Mouse (Mus musculus): Measurements from ENCODE around the gene Ints1. TPM values are rescaled to one million over a fixed set of nuclear protein-coding genes. Genes with fewer than 3 reads are reported as not detected.

Ints1 gene
- polyA plus RNA-seq, 1 experiment: 72.1 TPM

DNA sequence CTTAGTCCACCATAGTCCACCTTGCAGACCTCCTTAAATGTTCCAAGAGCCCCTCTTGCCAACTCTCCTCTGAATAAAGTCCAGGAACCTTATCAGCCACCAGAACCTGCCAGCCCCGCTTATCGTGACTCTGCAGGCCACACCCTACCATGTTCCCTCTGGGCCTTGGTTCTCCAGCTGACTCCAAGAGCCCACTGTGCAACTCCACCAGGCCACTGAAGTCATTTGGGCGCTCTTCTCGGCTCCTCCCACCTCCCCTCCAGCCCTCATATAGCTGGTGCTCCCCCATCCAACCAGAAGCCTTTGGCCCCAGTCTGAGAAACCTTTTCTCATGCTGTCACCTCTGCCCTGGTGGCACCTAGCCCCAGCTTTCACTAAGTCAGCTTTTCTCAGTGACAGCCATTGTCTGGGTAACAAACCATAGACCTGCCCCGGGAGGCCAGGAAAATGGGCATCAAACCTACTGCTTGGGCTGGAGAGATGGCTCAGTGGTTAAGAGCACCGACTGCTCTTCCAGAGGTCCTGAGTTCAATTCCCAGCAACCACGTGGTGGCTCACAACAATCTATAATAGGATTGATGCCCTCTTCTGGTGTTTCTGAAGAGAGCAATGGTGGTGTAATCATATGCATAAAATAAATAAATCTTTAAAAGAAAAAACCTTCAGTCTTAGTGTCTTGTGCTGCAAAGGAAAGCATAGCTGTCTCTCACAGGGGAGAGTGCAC, 36.7 kb downstream of the Ints1 start:
- Histone ChIP-seq H3K27me3 (ENCODE audit: control insufficient read depth, insufficient read depth, low read length) (0 out of 2 replicates have a peak, but pooled peaks cover 3% of the 10 kb centered on the region), H3K36me3 (ENCODE audit: control insufficient read depth, insufficient read depth, low read length) (no peaks in the 10 kb centered on the region), H3K27ac (ENCODE audit: insufficient read depth, low read length) (peak overlapping the region; percentile 10; the same call in 1 of the 2 replicates), H3K4me1 (ENCODE audit: control insufficient read depth, insufficient read depth, insufficient read length) (peaks cover 9% of the 10 kb centered on the region; the same call in 1 of the 2 replicates), H3K4me3 (ENCODE audit: extremely low read depth, insufficient read depth, insufficient read length) (no peak overlapping the region)
- TF ChIP-seq CTCF (IDR thresholded peaks at IDR 0.05; ENCODE audit: extremely low read depth, insufficient read depth, insufficient read length, insufficient replicate concordance) (no peak), POLR2A (IDR thresholded peaks at IDR 0.05; ENCODE audit: low read depth, low read length) (no peak)
- DNase-seq (ENCODE audit: low read depth in 1 of 2, low spot score in 2 of 2): no peak
- WGBS: 75% methylated on average over 7 of the region's 7 CpGs

DNA sequence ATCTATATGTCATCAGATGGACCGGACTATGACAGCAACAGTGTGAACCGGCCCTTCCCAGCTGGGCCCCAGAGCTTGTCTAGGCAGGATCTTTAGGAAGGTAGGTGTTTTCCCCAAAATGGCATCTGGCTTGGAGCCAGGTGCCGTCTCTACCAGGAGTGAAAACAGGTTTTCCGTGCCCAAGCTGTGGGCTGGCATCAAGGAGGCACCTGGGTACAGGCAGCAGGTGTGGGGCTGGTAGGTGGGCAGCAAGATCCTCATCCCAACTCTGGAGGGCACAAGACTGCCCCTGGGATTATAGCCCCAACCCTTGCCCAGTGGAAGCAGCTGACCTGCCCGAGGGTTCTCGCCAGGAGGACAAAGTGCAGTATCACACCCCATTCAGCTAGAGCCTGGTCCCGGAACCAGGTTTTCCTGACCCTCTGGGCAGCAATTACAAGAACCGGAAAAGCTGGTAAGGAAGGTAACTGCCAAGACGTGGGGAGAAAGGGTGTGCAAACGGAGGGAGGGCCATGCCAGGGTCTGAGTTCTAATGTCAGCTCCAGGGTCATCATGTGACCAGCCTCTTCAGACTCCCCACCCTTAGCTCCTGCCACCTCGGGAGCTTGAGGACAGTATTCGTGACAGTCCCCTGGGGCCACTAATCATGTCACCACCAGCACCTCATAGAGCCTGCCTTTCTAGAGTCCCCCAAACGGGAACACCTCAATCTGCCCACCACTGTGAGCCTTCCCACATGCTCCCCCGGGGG, 37.5 kb downstream of the Ints1 start:
- Histone ChIP-seq H3K27ac (ENCODE audit: insufficient read depth, low read length) (peak overlapping the region; percentile 10; the same call in 1 of the 2 replicates), H3K4me3 (ENCODE audit: extremely low read depth, insufficient read depth, insufficient read length) (no peak overlapping the region), H3K4me1 (ENCODE audit: control insufficient read depth, insufficient read depth, insufficient read length) (peaks cover 9% of the 10 kb centered on the region; the same call in 1 of the 2 replicates), H3K27me3 (ENCODE audit: control insufficient read depth, insufficient read depth, low read length) (0 out of 2 replicates have a peak, but pooled peaks cover 3% of the 10 kb centered on the region), H3K36me3 (ENCODE audit: control insufficient read depth, insufficient read depth, low read length) (no peaks in the 10 kb centered on the region)
- WGBS: 78% methylated on average over 14 of the region's 14 CpGs
- TF ChIP-seq POLR2A (IDR thresholded peaks at IDR 0.05; ENCODE audit: low read depth, low read length) (no peak), CTCF (IDR thresholded peaks at IDR 0.05; ENCODE audit: extremely low read depth, insufficient read depth, insufficient read length, insufficient replicate concordance) (no peak)
- DNase-seq (ENCODE audit: low read depth in 1 of 2, low spot score in 2 of 2): no peak

DNA sequence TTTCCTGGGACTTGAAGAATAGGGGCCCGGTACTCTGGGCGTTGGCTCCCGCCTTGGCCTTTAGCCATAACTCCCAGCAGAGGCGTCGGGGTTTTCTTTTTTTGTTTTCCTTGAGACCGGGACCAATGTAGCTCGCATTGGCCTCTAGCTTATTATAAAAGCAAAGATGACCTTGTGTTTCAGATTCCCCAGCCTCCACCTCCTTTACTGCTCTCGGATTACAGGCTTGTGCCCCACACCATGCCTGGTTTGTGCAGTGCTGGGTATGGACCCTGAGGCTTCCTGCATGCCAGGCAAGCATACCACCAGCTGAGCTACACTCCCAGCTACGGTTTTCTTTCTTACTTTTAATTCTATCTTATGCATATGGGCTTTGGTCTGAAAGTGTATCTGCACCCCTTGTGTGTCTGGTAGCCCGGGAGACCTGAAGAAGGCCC, 39.0 kb downstream of the Ints1 start:
- H3K27ac ChIP-seq (ENCODE audit: insufficient read depth, low read length): no peak overlapping the region; the same call in 1 of the 2 replicates
- peak overlapping the region; percentile 14; the same call in 1 of the 2 replicates for H3K4me3 ChIP-seq (ENCODE audit: extremely low read depth, insufficient read depth, insufficient read length)
- no peak for DNase-seq (ENCODE audit: low read depth in 1 of 2, low spot score in 2 of 2)
- peaks cover 14% of the 10 kb centered on the region; the same call in 1 of the 2 replicates for H3K4me1 ChIP-seq (ENCODE audit: control insufficient read depth, insufficient read depth, insufficient read length)
- H3K36me3 ChIP-seq (ENCODE audit: control insufficient read depth, insufficient read depth, low read length): no peaks in the 10 kb centered on the region
- H3K27me3 ChIP-seq (ENCODE audit: control insufficient read depth, insufficient read depth, low read length): 0 out of 2 replicates have a peak, but pooled peaks cover 3% of the 10 kb centered on the region
- 18% methylated on average over 10 of the region's 10 CpGs for WGBS
- TF ChIP-seq POLR2A (IDR thresholded peaks at IDR 0.05; ENCODE audit: low read depth, low read length): no peak
- TF ChIP-seq CTCF (IDR thresholded peaks at IDR 0.05; ENCODE audit: extremely low read depth, insufficient read depth, insufficient read length, insufficient replicate concordance): no peak

DNA sequence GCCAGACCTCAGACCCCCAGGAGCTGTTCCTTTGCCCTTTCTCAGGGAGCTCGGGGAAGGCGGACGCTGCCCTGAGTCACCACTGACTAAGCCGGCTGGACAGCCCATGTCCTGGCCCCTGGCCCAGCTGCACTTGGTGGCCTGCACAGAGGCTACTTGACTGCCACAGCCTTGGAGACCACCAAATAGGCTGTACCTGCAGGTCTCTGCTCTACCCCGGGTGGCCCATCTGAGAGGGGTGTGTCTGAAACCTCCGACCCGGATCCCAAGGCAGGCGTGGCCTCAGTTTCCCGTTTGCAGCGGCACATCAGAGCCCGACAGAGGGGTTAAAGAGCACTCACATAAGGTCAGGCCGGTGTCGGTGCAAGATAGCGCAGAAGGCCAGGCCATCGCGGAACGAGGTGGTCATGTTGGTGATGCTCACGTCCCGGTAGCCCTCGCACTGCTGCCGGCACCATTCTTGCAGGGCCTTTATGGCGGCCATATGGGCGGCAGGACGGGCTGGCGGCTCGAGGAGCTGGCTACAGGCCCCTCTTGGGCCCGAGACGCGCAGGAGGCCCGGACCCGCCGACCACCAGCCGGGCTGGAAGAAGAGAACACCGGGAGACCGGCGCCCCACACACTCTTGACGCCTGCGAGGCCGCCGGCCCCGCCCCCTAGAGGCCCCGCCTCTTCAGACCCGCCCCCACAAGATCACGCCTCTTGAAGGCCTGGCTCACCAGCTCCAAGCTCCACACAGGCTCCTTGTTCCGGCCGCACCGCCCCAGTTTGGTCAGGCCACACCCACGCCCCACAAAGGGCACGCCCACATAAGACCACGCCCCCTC, 39.6 kb downstream of the Ints1 start, which contains the start of gene Micall2:
TSS of gene Micall2 (minus strand) at position 660 of the 827 bp plus-strand sequence.
- H3K27ac ChIP-seq (ENCODE audit: insufficient read depth, low read length): peak within 1 kb of the TSS; percentile 39
- H3K36me3 ChIP-seq (ENCODE audit: control insufficient read depth, insufficient read depth, low read length): no peaks in the 10 kb centered on the region
- peak within 1 kb of the TSS; percentile 50 for H3K4me3 ChIP-seq (ENCODE audit: extremely low read depth, insufficient read depth, insufficient read length)
- H3K27me3 ChIP-seq (ENCODE audit: control insufficient read depth, insufficient read depth, low read length): 0 out of 2 replicates have a peak, but pooled peaks cover 3% of the 10 kb centered on the region
- H3K4me1 ChIP-seq (ENCODE audit: control insufficient read depth, insufficient read depth, insufficient read length): peaks cover 14% of the 10 kb centered on the region; the same call in 1 of the 2 replicates
- TF ChIP-seq POLR2A (IDR thresholded peaks at IDR 0.05; ENCODE audit: low read depth, low read length): no peak
- no peak for TF ChIP-seq CTCF (IDR thresholded peaks at IDR 0.05; ENCODE audit: extremely low read depth, insufficient read depth, insufficient read length, insufficient replicate concordance)
- peak; percentile 72 to 80 for DNase-seq (ENCODE audit: low read depth in 1 of 2, low spot score in 2 of 2)
- 3% methylated on average over 49 of the region's 50 CpGs for WGBS

DNA sequence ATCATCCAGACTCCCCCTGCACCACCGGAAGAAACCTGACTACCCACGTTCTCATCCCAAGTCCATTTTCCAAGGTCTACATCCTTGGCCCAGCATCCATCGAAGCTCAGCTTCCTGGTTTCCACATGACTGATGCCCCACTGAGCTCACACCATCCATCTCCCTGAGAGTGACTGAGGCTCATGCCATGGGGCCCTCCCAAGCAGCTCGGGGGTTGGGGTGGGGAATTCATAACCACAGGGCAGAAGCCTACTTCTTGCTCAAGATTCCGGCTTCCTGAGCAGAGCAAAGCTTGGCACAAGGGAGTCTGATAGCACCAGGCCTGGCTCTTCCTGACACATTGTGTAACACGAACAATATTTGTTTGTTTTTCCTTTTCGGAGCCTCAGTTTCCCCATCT, 40.7 kb downstream of the Ints1 start:
- Histone ChIP-seq H3K27me3 (ENCODE audit: control insufficient read depth, insufficient read depth, low read length) (0 out of 2 replicates have a peak, but pooled peaks cover 3% of the 10 kb centered on the region), H3K27ac (ENCODE audit: insufficient read depth, low read length) (peak overlapping the region; percentile 10; the same call in 1 of the 2 replicates), H3K36me3 (ENCODE audit: control insufficient read depth, insufficient read depth, low read length) (no peaks in the 10 kb centered on the region), H3K4me3 (ENCODE audit: extremely low read depth, insufficient read depth, insufficient read length) (peak overlapping the region; percentile 11; the same call in 1 of the 2 replicates), H3K4me1 (ENCODE audit: control insufficient read depth, insufficient read depth, insufficient read length) (peaks cover 14% of the 10 kb centered on the region; the same call in 1 of the 2 replicates)
- no peak for DNase-seq (ENCODE audit: low read depth in 1 of 2, low spot score in 2 of 2)
- TF ChIP-seq CTCF (IDR thresholded peaks at IDR 0.05; ENCODE audit: extremely low read depth, insufficient read depth, insufficient read length, insufficient replicate concordance): no peak
- no peak for TF ChIP-seq POLR2A (IDR thresholded peaks at IDR 0.05; ENCODE audit: low read depth, low read length)
- WGBS: 27% methylated on average over 7 of the region's 7 CpGs

DNA sequence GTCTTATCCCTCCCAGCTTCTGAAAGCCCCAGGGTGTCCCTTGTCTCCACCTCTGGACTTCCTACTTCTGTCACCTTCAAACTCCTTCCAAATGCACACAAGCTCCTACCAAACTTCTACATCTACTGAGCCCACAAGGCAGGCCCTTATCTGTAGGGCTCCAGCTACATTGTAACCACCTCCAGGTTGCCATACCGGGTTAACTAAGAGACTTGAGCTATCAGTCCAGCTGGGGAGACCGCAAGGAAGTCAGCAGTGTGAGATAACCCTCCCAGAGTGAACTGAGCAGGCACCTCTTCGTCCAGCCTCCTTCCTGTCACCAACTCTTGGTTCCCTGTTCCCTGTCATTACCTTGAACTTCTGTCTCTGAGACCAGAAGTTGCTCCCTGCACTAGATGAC, 41.5 kb downstream of the Ints1 start:
- WGBS: 6% methylated on average over 3 of the region's 3 CpGs
- Histone ChIP-seq H3K36me3 (ENCODE audit: control insufficient read depth, insufficient read depth, low read length) (no peaks in the 10 kb centered on the region), H3K27me3 (ENCODE audit: control insufficient read depth, insufficient read depth, low read length) (0 out of 2 replicates have a peak, but pooled peaks cover 3% of the 10 kb centered on the region), H3K4me3 (ENCODE audit: extremely low read depth, insufficient read depth, insufficient read length) (no peak overlapping the region), H3K4me1 (ENCODE audit: control insufficient read depth, insufficient read depth, insufficient read length) (peaks cover 14% of the 10 kb centered on the region; the same call in 1 of the 2 replicates), H3K27ac (ENCODE audit: insufficient read depth, low read length) (peak overlapping the region; percentile 36; the same call in 1 of the 2 replicates)
- no peak for TF ChIP-seq POLR2A (IDR thresholded peaks at IDR 0.05; ENCODE audit: low read depth, low read length)
- TF ChIP-seq CTCF (IDR thresholded peaks at IDR 0.05; ENCODE audit: extremely low read depth, insufficient read depth, insufficient read length, insufficient replicate concordance): no peak
- no peak for DNase-seq (ENCODE audit: low read depth in 1 of 2, low spot score in 2 of 2)

All from spleen, adult 2 months (tissue).